Mouse (Mus musculus) forebrain, embryonic 14.5 days (tissue): ENCODE measurements around the gene Phip. TPM values are rescaled to one million over a fixed set of nuclear protein-coding genes. Genes with fewer than 3 reads are reported as not detected.
A peak's percentile ranks its signal among the peaks of the same experiment; 100 is the strongest.

ENCODE experiments used
- ATAC-seq: fragments of 200-750 bp; cut with Nextera tagmentation; 2 replicates; pipeline ENCODE4 v1.8.0; 2017; ENCODE audit warnings: mild to moderate bottlenecking, moderate library complexity
- DNase-seq: peaks from one replicate; pipeline ENCODE4 v3.0.0-alpha.2; 2015; ENCODE audit warnings: low spot score
- H3K27ac ChIP-seq: fragments of 300-500 bp; sonication (generic); 2 replicates; pipeline ENCODE4 v1.5.1; 2014; ENCODE audit warnings: low read depth, mild to moderate bottlenecking, control low read depth, low read length, moderate library complexity
- H3K27me3 ChIP-seq: fragments of 300-500 bp; sonication (generic); replicated peaks from 2 replicates; pipeline ENCODE4 v1.6.1; 2014; ENCODE audit warnings: low read length, control low read depth, mixed read lengths; ENCODE audit not compliant: control insufficient read depth, insufficient read depth
- H3K36me3 ChIP-seq: fragments of 300-500 bp; sonication (generic); 2 replicates; pipeline ENCODE4 v1.6.1; 2014; ENCODE audit warnings: low read length, control low read depth; ENCODE audit not compliant: control insufficient read depth, insufficient read depth
- H3K4me1 ChIP-seq: fragments of 300-500 bp; sonication (generic); 2 replicates; pipeline ENCODE4 v1.6.1; 2014; ENCODE audit warnings: antibody characterized with exemption, low read length, control low read depth; ENCODE audit not compliant: control insufficient read depth, insufficient read depth
- H3K4me2 ChIP-seq: fragments of 300-500 bp; sonication (generic); 2 replicates; pipeline ENCODE4 v1.6.1; 2014; ENCODE audit warnings: mild to moderate bottlenecking, control low read depth, low read length
- H3K4me3 ChIP-seq: fragments of 300-500 bp; sonication (generic); 2 replicates; pipeline ENCODE4 v1.5.1; 2014; ENCODE audit warnings: low read depth, low read length, control low read depth
- H3K9ac ChIP-seq: fragments of 300-500 bp; sonication (generic); 2 replicates; pipeline ENCODE4 v1.6.1; 2014; ENCODE audit warnings: mild to moderate bottlenecking, low read length, control low read depth, moderate library complexity
- H3K9me3 ChIP-seq: fragments of 300-500 bp; sonication (generic); replicated peaks from 2 replicates; pipeline ENCODE4 v1.6.1; 2016; ENCODE audit warnings: low read length, control low read depth, mixed read lengths; ENCODE audit not compliant: control insufficient read depth
- WGBS: fragments of 180-500 bp; shearing (Covaris S2); extraction: QIAGEN DNeasy Blood & Tissue Kit; methylation state at CpG from one replicate; pipeline ENCODE4 v1.1.7; 2014; 5-methylcytosine and 5-hydroxymethylcytosine counted together
- polyA plus RNA-seq: library from polyadenylated mRNA; unstranded; fragments of >200 nt; fragmentation: Nextera tagmentation; extraction: Ambion mirVana; gene quantifications from 2 replicates; pipeline ENCODE4 v1.2.1, GENCODE M21; 2014

The Phip gene
- polyA plus RNA-seq, 1 experiment from 2014 or later, result 81.2 TPM

GRCm38 (mm10) chr9:82951435-82952004 lies 23.8 kb downstream of the Phip start:
- peaks cover 39% of the 10 kb centered on the region for H3K36me3 ChIP-seq
- no peaks in the 10 kb centered on the region for H3K9me3 ChIP-seq
- no peak for ATAC-seq
- H3K9ac ChIP-seq, result no peak overlapping the region
- H3K4me3 ChIP-seq, result no peak overlapping the region
- no peak for DNase-seq
- H3K27ac ChIP-seq, result no peak overlapping the region
- no peaks in the 10 kb centered on the region for H3K27me3 ChIP-seq
- WGBS, result 95% methylated on average over 2 of the region's 2 CpGs
- no peak overlapping the region for H3K4me2 ChIP-seq
- no peaks in the 10 kb centered on the region for H3K4me1 ChIP-seq

GRCm38 (mm10) chr9:82907246-82907645 lies 68.1 kb downstream of the Phip start:
- no peaks in the 10 kb centered on the region for H3K4me1 ChIP-seq
- H3K9me3 ChIP-seq, result no peaks in the 10 kb centered on the region
- peaks cover 61% of the 10 kb centered on the region for H3K36me3 ChIP-seq
- ATAC-seq (no peak), DNase-seq (no peak)
- H3K4me2 ChIP-seq, result no peak overlapping the region
- no peak overlapping the region for H3K9ac ChIP-seq
- 94% methylated on average over 7 of the region's 7 CpGs for WGBS
- H3K27me3 ChIP-seq, result no peaks in the 10 kb centered on the region
- H3K4me3 ChIP-seq, result no peak overlapping the region
- no peak overlapping the region for H3K27ac ChIP-seq

- H3K4me1 ChIP-seq, result no peaks in the 10 kb centered on the region
- H3K27ac ChIP-seq, result no peak overlapping the region
- DNase-seq (peak; percentile 16), ATAC-seq (no peak)
- no peaks in the 10 kb centered on the region for H3K9me3 ChIP-seq
- peaks cover 60% of the 10 kb centered on the region for H3K36me3 ChIP-seq
- no peak overlapping the region for H3K4me2 ChIP-seq
- H3K9ac ChIP-seq, result no peak overlapping the region
- no peak overlapping the region for H3K4me3 ChIP-seq
- H3K27me3 ChIP-seq, result no peaks in the 10 kb centered on the region
Measured at GRCm38 (mm10) chr9:82888645-82889044, 86.7 kb downstream of the Phip start.

GRCm38 (mm10) chr9:82884177-82884576 lies 91.1 kb downstream of the Phip start:
- no peak for ATAC-seq
- DNase-seq, result peak; percentile 18

GRCm38 (mm10) chr9:82877078-82877477 lies 98.2 kb downstream of the Phip start:
- no peak overlapping the region for H3K27ac ChIP-seq
- WGBS, result 98% methylated on average over 1 of the region's 1 CpGs
- H3K4me3 ChIP-seq, result no peak overlapping the region
- no peaks in the 10 kb centered on the region for H3K27me3 ChIP-seq
- H3K9me3 ChIP-seq, result no peaks in the 10 kb centered on the region
- ATAC-seq (no peak), DNase-seq (no peak)
- peaks cover 72% of the 10 kb centered on the region for H3K36me3 ChIP-seq
- no peak overlapping the region for H3K9ac ChIP-seq
- H3K4me1 ChIP-seq, result no peaks in the 10 kb centered on the region
- H3K4me2 ChIP-seq, result no peak overlapping the region

More at GRCm38 (mm10) chr9:82884177-82884576, 91.1 kb downstream of the Phip start:
- Histone ChIP-seq H3K27me3 (no peaks in the 10 kb centered on the region), H3K4me1 (no peaks in the 10 kb centered on the region), H3K4me2 (no peak overlapping the region), H3K9ac (no peak overlapping the region), H3K27ac (no peak overlapping the region), H3K36me3 (peaks cover 64% of the 10 kb centered on the region), H3K4me3 (no peak overlapping the region), H3K9me3 (no peaks in the 10 kb centered on the region)

DNA sequence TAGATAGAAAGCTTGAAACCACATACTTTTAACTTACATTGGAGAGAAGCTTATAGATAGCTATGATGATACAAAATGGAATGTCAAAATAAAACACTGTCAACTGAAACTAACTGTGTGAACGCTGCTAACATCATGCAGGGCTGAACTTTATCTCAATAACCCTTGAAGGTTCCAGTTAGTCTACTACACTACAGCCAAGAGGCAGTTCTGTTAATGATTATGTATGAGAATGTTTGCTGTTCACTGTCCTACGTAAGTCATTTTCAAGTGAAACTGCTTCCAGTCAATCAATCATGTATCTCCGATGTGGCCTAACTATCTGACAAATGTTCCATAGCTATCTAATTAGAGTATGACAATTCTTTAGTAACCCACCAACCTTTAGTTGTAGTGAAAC lies 107.6 kb downstream of the Phip start:
- no peak overlapping the region for H3K9ac ChIP-seq
- no peak overlapping the region for H3K4me2 ChIP-seq
- no peaks in the 10 kb centered on the region for H3K9me3 ChIP-seq
- peaks cover 40% of the 10 kb centered on the region for H3K36me3 ChIP-seq
- WGBS, result 84% methylated on average over 3 of the region's 3 CpGs
- no peaks in the 10 kb centered on the region for H3K4me1 ChIP-seq
- no peaks in the 10 kb centered on the region for H3K27me3 ChIP-seq
- no peak for ATAC-seq
- DNase-seq, result no peak
- no peak overlapping the region for H3K27ac ChIP-seq
- no peak overlapping the region for H3K4me3 ChIP-seq

DNA sequence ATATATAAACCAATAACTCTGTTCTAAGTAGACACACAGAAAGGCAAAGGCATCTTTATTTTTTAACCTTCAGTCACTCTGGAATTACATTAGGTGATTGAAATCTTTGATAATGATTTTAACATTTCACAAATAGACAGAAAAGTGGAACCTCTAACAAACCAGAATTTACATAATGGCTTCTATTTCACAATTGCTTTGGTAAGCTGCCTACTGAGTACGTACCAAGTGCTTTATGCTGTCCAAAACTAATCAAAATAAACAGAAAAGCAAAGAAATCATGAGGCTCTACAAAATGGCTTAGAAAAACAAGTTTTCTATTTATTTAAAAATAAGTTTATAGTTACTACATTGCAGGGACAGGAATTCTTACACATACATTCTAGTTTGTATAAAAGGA lies 109.2 kb downstream of the Phip start:
- Histone ChIP-seq H3K9ac (no peak overlapping the region), H3K36me3 (peaks cover 30% of the 10 kb centered on the region), H3K4me1 (no peaks in the 10 kb centered on the region), H3K27me3 (no peaks in the 10 kb centered on the region), H3K4me2 (no peak overlapping the region), H3K9me3 (no peaks in the 10 kb centered on the region), H3K4me3 (no peak overlapping the region), H3K27ac (no peak overlapping the region)
- DNase-seq (no peak), ATAC-seq (no peak)
- WGBS, result 69% methylated on average over 1 of the region's 1 CpGs

DNA sequence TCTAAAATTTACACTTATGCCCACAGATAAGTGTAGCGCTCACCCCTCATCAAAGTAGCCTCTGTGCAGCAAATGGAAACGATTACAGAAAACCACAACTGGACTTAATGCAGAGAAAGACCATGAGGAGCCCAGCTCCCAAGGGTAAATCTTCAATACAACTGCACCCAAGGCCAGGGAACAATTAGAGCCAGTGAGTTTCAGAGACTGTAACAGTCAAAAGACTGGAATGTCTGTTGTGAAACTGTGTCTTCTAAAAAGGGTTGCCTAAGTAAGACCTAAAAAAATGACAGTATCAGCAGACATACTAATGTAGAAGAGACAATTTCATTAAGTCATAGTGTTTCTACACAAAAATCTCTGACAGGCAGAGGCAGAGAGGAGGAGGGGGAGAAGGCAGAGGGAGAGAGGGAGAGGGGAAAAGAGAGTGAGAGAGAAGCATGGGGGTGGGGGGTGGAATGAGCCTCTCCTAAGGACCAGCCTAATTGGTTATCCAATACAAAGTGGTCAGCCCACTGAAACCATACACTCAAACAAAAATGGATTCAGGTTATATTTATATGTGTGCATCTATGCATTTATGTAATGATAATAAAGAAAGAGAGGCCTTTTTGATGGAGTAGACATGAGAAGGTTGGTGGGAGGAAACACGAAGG lies 113.4 kb downstream of the Phip start:
- Histone ChIP-seq H3K4me1 (no peaks in the 10 kb centered on the region), H3K27me3 (no peaks in the 10 kb centered on the region), H3K36me3 (peaks cover 13% of the 10 kb centered on the region; the same call in 1 of the 2 replicates), H3K4me2 (no peak overlapping the region), H3K4me3 (no peak overlapping the region), H3K27ac (no peak overlapping the region), H3K9me3 (no peaks in the 10 kb centered on the region), H3K9ac (no peak overlapping the region)
- ATAC-seq, result no peak
- WGBS, result 85% methylated on average over 3 of the region's 3 CpGs
- no peak for DNase-seq

GRCm38 (mm10) chr9:82861316-82861715 lies 114.0 kb downstream of the Phip start:
- H3K9me3 ChIP-seq, result no peaks in the 10 kb centered on the region
- no peaks in the 10 kb centered on the region for H3K27me3 ChIP-seq
- ATAC-seq (no peak), DNase-seq (no peak)
- H3K27ac ChIP-seq, result no peak overlapping the region
- H3K4me3 ChIP-seq, result no peak overlapping the region
- H3K9ac ChIP-seq, result no peak overlapping the region
- H3K4me1 ChIP-seq, result no peaks in the 10 kb centered on the region
- WGBS, result 85% methylated on average over 4 of the region's 4 CpGs
- peaks cover 13% of the 10 kb centered on the region; the same call in 1 of the 2 replicates for H3K36me3 ChIP-seq
- no peak overlapping the region for H3K4me2 ChIP-seq
